Mouse (Mus musculus) midbrain, embryonic 14.5 days (tissue): ENCODE measurements around the gene Wdr62. TPM values are rescaled to one million over a fixed set of nuclear protein-coding genes. Genes with fewer than 3 reads are reported as not detected.

Experiments used
- ATAC-seq: fragments of 200-750 bp; cut with Nextera tagmentation; 2 replicates; pipeline ENCODE4 v1.8.0; 2017; ENCODE audit warnings: moderate number of reproducible peaks, moderate library complexity; ENCODE audit not compliant: low FRiP score, low TSS enrichment
- DNase-seq: peaks from one replicate; pipeline ENCODE4 v3.0.0-alpha.2; 2015
- H3K27ac ChIP-seq: fragments of 300-500 bp; sonication (generic); replicated peaks from 2 replicates; pipeline ENCODE4 v1.5.1; 2014; ENCODE audit warnings: mild to moderate bottlenecking, low read depth, low read length, moderate library complexity
- H3K27me3 ChIP-seq: fragments of 300-500 bp; sonication (generic); 2 replicates; pipeline ENCODE4 v1.6.1; 2014; ENCODE audit warnings: low read length, control low read depth, mixed read lengths; ENCODE audit not compliant: control insufficient read depth, insufficient read depth
- H3K36me3 ChIP-seq: fragments of 300-500 bp; sonication (generic); 2 replicates; pipeline ENCODE4 v1.6.1; 2014; ENCODE audit warnings: low read length, control low read depth; ENCODE audit not compliant: control insufficient read depth, insufficient read depth
- H3K4me1 ChIP-seq: fragments of 300-500 bp; sonication (generic); 2 replicates; pipeline ENCODE4 v1.6.1; 2014; ENCODE audit warnings: mild to moderate bottlenecking, antibody characterized with exemption, low read length, control low read depth; ENCODE audit not compliant: control insufficient read depth, insufficient read depth
- H3K4me2 ChIP-seq: fragments of 300-500 bp; sonication (generic); 2 replicates; pipeline ENCODE4 v1.6.1; 2014; ENCODE audit warnings: mild to moderate bottlenecking, low read length, moderate library complexity
- H3K4me3 ChIP-seq: fragments of 300-500 bp; sonication (generic); replicated peaks from 2 replicates; pipeline ENCODE4 v1.5.1; 2014; ENCODE audit warnings: low read depth, low read length
- H3K9ac ChIP-seq: fragments of 300-500 bp; sonication (generic); replicated peaks from 2 replicates; pipeline ENCODE4 v1.6.1; 2014; ENCODE audit warnings: mild to moderate bottlenecking, low read length, moderate library complexity
- H3K9me3 ChIP-seq: fragments of 300-500 bp; sonication (generic); 2 replicates; pipeline ENCODE4 v1.6.1; 2016; ENCODE audit warnings: low read length, control low read depth, mixed read lengths; ENCODE audit not compliant: control insufficient read depth
- WGBS: fragments of 180-500 bp; shearing (Covaris S2); extraction: QIAGEN DNeasy Blood & Tissue Kit; methylation state at CpG from one replicate; pipeline ENCODE4 v1.1.7; 2014; 5-methylcytosine and 5-hydroxymethylcytosine counted together
- polyA plus RNA-seq: library from polyadenylated mRNA; unstranded; fragments of >200 nt; fragmentation: Nextera tagmentation; extraction: Ambion mirVana; gene quantifications from 2 replicates; pipeline ENCODE4 v1.2.1, GENCODE M21; 2014

Wdr62 gene
- polyA plus RNA-seq, 1 experiment from 2014 or later, result 5.0 TPM

DNA sequence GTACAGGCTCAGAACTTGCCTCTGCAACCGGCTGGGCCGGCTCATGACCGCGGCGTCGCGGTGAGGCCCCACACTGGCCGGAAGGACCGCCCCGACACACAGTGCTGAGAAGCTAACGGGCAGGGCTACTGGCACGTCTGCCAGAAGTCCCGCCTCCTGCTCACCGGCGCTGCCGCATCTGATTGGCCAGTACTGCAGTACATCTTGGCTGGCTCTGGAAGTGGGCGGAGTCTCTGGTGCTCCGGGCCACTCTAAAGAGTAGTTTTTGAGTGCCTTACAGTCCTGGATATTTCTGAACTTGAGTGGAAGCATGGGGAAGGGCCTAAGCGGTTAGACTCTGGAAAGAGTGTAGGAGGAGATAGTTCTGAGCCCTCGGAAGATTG is 42.1 kb upstream of the Wdr62 start:
- peak; percentile 99 for ATAC-seq
- 1% methylated on average over 20 of the region's 20 CpGs for WGBS

GRCm38 (mm10) chr7:30321539-30322284 is 41.5 kb upstream of the Wdr62 start, which contains the start of gene E130208F15Rik:
TSS of gene E130208F15Rik (plus strand) at chr7:30321740.
- H3K27ac ChIP-seq, result peak within 1 kb of the TSS; percentile 83
- DNase-seq, result peak; percentile 65
- H3K9me3 ChIP-seq, result peaks cover 4% of the 10 kb centered on the region; the same call in 1 of the 2 replicates
- ATAC-seq, result peak; percentile 59
- WGBS, result under 1% methylated on average over 63 of the region's 63 CpGs
- H3K9ac ChIP-seq, result peak within 1 kb of the TSS; percentile 91
- H3K36me3 ChIP-seq, result no peaks in the 10 kb centered on the region; the same call in 1 of the 2 replicates
- H3K4me1 ChIP-seq, result peaks cover 12% of the 10 kb centered on the region; the same call in 1 of the 2 replicates
- peak within 1 kb of the TSS; percentile 84 for H3K4me3 ChIP-seq
- no peaks in the 10 kb centered on the region for H3K27me3 ChIP-seq
- peak within 1 kb of the TSS; percentile 75 for H3K4me2 ChIP-seq

More for the DNA sequence above, 42.1 kb upstream of the Wdr62 start:
- H3K36me3 ChIP-seq, result no peaks in the 10 kb centered on the region; the same call in 1 of the 2 replicates
- H3K4me2 ChIP-seq, result peak overlapping the region; percentile 75
- H3K9ac ChIP-seq, result peak overlapping the region; percentile 91
- H3K27me3 ChIP-seq, result no peaks in the 10 kb centered on the region
- peak; percentile 97 for DNase-seq
- H3K4me1 ChIP-seq, result peaks cover 12% of the 10 kb centered on the region; the same call in 1 of the 2 replicates
- peak overlapping the region; percentile 83 for H3K27ac ChIP-seq
- peaks cover 4% of the 10 kb centered on the region; the same call in 1 of the 2 replicates for H3K9me3 ChIP-seq
- H3K4me3 ChIP-seq, result peak overlapping the region; percentile 84

DNA sequence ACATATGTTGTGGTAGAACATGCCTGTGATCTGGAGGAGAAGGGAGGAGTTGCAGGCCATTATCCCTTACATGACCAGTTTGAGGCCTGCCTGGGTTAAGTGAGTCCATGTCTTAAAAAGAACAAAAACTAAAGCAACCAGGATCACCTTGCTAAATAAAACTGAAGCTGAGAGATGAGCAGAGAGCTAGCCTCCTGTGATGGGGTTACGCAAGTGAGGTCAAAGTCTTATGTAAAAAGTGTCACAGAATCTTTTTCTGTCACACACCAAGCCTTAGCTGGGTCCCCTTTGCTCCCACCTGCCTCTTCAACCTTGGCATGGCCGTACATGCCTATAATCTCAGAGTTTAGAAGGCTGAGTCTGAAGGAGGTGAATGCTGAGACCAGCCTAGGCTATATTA is 40.7 kb upstream of the Wdr62 start:
- H3K4me2 ChIP-seq, result peak overlapping the region; percentile 75
- H3K36me3 ChIP-seq, result no peaks in the 10 kb centered on the region; the same call in 1 of the 2 replicates
- peaks cover 12% of the 10 kb centered on the region; the same call in 1 of the 2 replicates for H3K4me1 ChIP-seq
- DNase-seq, result no peak
- ATAC-seq, result no peak
- no peak overlapping the region for H3K9ac ChIP-seq
- peaks cover 4% of the 10 kb centered on the region; the same call in 1 of the 2 replicates for H3K9me3 ChIP-seq
- H3K27me3 ChIP-seq, result no peaks in the 10 kb centered on the region
- WGBS, result 77% methylated on average over 2 of the region's 2 CpGs
- H3K4me3 ChIP-seq, result peak overlapping the region; percentile 84
- no peak overlapping the region for H3K27ac ChIP-seq

GRCm38 (mm10) chr7:30318142-30318541 is 37.9 kb upstream of the Wdr62 start:
- WGBS, result 86% methylated on average over 3 of the region's 3 CpGs
- peaks cover 12% of the 10 kb centered on the region; the same call in 1 of the 2 replicates for H3K4me1 ChIP-seq
- no peaks in the 10 kb centered on the region for H3K27me3 ChIP-seq
- H3K27ac ChIP-seq, result no peak overlapping the region
- H3K4me2 ChIP-seq, result no peak overlapping the region
- no peak for ATAC-seq
- H3K36me3 ChIP-seq, result peaks cover 3% of the 10 kb centered on the region; the same call in 1 of the 2 replicates
- no peak overlapping the region for H3K9ac ChIP-seq
- DNase-seq, result no peak
- no peaks in the 10 kb centered on the region for H3K9me3 ChIP-seq
- H3K4me3 ChIP-seq, result no peak overlapping the region

GRCm38 (mm10) chr7:30315559-30316529 is 35.6 kb upstream of the Wdr62 start:
- Histone ChIP-seq H3K27me3 (no peaks in the 10 kb centered on the region), H3K9ac (no peak overlapping the region), H3K9me3 (no peaks in the 10 kb centered on the region), H3K27ac (no peak overlapping the region), H3K4me1 (no peaks in the 10 kb centered on the region; the same call in 1 of the 2 replicates), H3K36me3 (peaks cover 21% of the 10 kb centered on the region), H3K4me2 (no peak overlapping the region), H3K4me3 (no peak overlapping the region)
- WGBS, result 82% methylated on average over 13 of the region's 13 CpGs
- DNase-seq (no peak), ATAC-seq (no peak)

- Histone ChIP-seq H3K4me2 (no peak within 1 kb of the TSS), H3K36me3 (peaks cover 21% of the 10 kb centered on the region), H3K9ac (no peak within 1 kb of the TSS), H3K4me1 (peaks cover under 1% of the 10 kb centered on the region; the same call in 1 of the 2 replicates), H3K27me3 (no peaks in the 10 kb centered on the region), H3K4me3 (no peak within 1 kb of the TSS), H3K27ac (no peak within 1 kb of the TSS), H3K9me3 (no peaks in the 10 kb centered on the region)
- ATAC-seq (no peak), DNase-seq (no peak)
- 5% methylated on average over 9 of the region's 9 CpGs for WGBS
These were observed 34.5 kb upstream of the Wdr62 start, which contains the start of gene Syne4 for GRCm38 (mm10) chr7:30314721-30315155. TSS of gene Syne4 (plus strand) at chr7:30314807.

DNA sequence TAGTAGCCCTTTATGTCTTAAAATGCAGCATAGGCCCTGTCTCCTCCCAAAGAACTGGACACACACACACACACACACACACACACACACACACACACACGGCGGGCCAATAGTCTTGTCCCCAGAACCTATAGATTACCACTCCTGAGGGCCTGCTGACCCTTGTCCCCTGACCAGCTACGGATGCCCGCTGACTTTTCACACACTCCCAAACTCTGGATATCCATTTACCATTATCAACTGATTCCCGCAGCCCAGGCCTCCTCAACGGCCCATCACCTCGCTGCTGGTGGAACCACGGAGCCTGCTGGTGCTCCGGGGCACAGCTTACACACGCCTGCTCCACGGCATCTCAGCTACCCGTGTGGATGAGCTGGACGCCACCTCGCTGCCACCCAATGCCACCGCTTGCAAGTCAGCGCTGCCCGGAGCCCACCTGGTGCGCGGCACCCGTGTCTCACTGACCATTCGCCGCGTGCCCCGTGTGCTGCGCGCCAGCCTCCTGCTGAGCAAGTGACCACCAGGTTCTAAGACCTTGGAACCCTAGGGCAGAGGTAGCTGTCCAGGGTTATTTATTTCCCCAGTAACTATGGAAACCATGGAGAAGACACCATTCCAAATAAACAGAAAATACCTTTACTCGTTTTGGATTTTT is 33.6 kb upstream of the Wdr62 start:
- H3K27me3 ChIP-seq, result no peaks in the 10 kb centered on the region
- no peak overlapping the region for H3K27ac ChIP-seq
- no peak for DNase-seq
- peaks cover 21% of the 10 kb centered on the region for H3K36me3 ChIP-seq
- H3K9me3 ChIP-seq, result no peaks in the 10 kb centered on the region
- 52% methylated on average over 27 of the region's 27 CpGs for WGBS
- H3K4me1 ChIP-seq, result peaks cover 7% of the 10 kb centered on the region
- H3K4me2 ChIP-seq, result no peak overlapping the region
- no peak for ATAC-seq
- H3K4me3 ChIP-seq, result no peak overlapping the region
- H3K9ac ChIP-seq, result no peak overlapping the region

DNA sequence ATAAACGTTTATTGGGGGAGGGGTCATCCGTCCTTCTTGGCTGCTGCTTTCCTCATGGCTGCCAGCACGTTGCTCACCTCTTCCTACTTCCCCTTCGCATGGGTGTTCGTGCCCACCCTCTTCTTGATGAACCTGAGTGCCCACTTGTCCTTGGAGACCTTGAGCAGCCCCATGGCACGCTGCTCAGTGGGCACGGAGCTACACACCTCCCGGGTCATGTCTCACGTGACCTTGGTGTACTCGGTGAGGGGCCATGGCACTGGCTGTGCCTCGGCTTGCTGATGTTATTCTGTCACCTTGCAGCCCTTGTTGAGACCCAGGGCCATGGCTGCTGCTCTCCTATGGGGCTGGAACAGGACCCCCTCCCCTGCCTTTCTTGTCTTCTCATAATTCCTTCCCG is 29.9 kb upstream of the Wdr62 start:
- Histone ChIP-seq H3K4me2 (peak overlapping the region; percentile 86; the same call in 1 of the 2 replicates), H3K9ac (no peak overlapping the region), H3K36me3 (peaks cover 43% of the 10 kb centered on the region), H3K27me3 (no peaks in the 10 kb centered on the region), H3K27ac (no peak overlapping the region), H3K9me3 (no peaks in the 10 kb centered on the region), H3K4me1 (peaks cover 12% of the 10 kb centered on the region), H3K4me3 (no peak overlapping the region)
- ATAC-seq, result no peak
- WGBS, result 92% methylated on average over 12 of the region's 12 CpGs
- DNase-seq, result no peak
